7 mouse cellular contexts compared by ENCODE assay signal in the genomic region with DNA sequence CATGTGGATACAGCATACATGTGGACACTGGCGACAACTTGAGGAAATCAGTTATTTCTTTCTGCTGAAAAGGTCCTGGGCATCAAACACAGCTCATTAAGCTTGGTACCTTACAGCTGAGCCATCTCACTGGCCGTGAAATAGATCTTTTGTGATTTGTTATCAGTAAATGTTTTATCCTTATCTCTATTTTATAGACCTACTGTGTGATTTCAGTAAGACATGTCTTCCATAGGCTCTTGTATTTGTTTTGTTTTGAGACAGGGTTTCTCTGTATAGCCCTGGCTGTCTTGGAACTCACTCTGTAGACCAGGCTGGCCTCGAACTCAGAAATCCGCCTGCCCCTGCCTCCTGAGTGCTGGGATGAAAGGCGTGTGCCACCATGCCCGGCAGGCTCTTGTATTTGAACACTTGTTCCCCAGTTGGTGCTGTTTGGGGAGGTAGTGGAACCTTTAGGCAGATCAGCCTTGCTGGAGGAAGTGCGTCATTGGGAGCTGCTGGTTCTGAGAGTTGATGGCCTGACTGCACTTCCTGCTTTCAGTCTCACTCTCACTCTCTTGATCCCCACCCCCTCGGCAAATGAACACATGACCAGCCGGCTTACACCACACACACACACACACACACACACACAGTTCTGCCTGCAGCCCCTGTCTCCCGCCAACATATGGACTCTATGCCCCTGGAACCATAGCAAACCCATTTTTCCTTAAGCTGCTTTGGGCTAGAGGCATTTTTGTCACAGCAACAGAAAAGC. TPM values are rescaled to one million over a fixed set of nuclear protein-coding genes. Genes with fewer than 3 reads are reported as not detected.
A peak's percentile ranks its signal among the peaks of the same experiment; 100 is the strongest.
DNase-seq lines count a peak whose midpoint lies in the region; ATAC-seq and TF ChIP-seq lines count a peak whose summit lies in the region.

No protein-coding gene starts in this region.

- H3K27ac ChIP-seq in forebrain, embryonic 16.5 days (ENCODE audit: low read length), result no peak overlapping the region
- 0 out of 2 replicates have a peak overlapping the region, but pooled peaks have one; percentile 36 for H3K27ac ChIP-seq in liver, postnatal 0 days (ENCODE audit: low read depth)
- no peak overlapping the region for H3K27ac ChIP-seq in neural tube, embryonic 14.5 days (ENCODE audit: low read depth, low read length)

- ATAC-seq in forebrain, embryonic 16.5 days, result peak; percentile 68
- peak; percentile 98 for ATAC-seq in inflammation-experienced regulatory T-cells, adult 6 months
- peak; percentile 83 for ATAC-seq in liver, postnatal 0 days
- peak; percentile 78 for ATAC-seq in neural tube, embryonic 14.5 days (ENCODE audit: low read depth)

- no peaks in the 10 kb centered on the region for H3K27me3 ChIP-seq in forebrain, embryonic 16.5 days (replicated peaks; ENCODE audit: control insufficient read depth, insufficient read depth, low read length)
- no peaks in the 10 kb centered on the region for H3K27me3 ChIP-seq in liver, postnatal 0 days (ENCODE audit: insufficient read depth, low read length)
- H3K27me3 ChIP-seq in neural tube, embryonic 14.5 days (ENCODE audit: control insufficient read depth, insufficient read depth, low read length), result no peaks in the 10 kb centered on the region

- H3K4me1 ChIP-seq in forebrain, embryonic 16.5 days (replicated peaks; ENCODE audit: control insufficient read depth, insufficient read depth, low read length), result peaks cover 9% of the 10 kb centered on the region
- H3K4me1 ChIP-seq in liver, postnatal 0 days (ENCODE audit: insufficient read depth), result peaks cover 5% of the 10 kb centered on the region
- H3K4me1 ChIP-seq in neural tube, embryonic 14.5 days (ENCODE audit: control insufficient read depth, insufficient read depth, low read length), result no peaks in the 10 kb centered on the region

- H3K4me3 ChIP-seq in forebrain, embryonic 16.5 days (replicated peaks; ENCODE audit: low read length), result peak overlapping the region; percentile 46
- H3K4me3 ChIP-seq in liver, postnatal 0 days (ENCODE audit: low read depth, low read length), result peak overlapping the region; percentile 41
- peak overlapping the region; percentile 33 for H3K4me3 ChIP-seq in neural tube, embryonic 14.5 days (ENCODE audit: low read depth, low read length)

- WGBS in forebrain, embryonic 16.5 days, result 55% methylated on average over 10 of the region's 10 CpGs
- WGBS in liver, postnatal 0 days (ENCODE audit: insufficient replicate concordance), result 41% methylated on average over 10 of the region's 10 CpGs
- WGBS in neural tube, embryonic 14.5 days, result 55% methylated on average over 10 of the region's 10 CpGs

- no peak for TF ChIP-seq CTCF in liver, postnatal 0 days (IDR thresholded peaks at IDR 0.05; ENCODE audit: low read depth)

- H3K9ac ChIP-seq in forebrain, embryonic 16.5 days (replicated peaks; ENCODE audit: low read depth, low read length), result peak overlapping the region; percentile 50; the same call in 1 of the 2 replicates
- H3K9ac ChIP-seq in liver, postnatal 0 days (replicated peaks), result no peak overlapping the region
- H3K9ac ChIP-seq in neural tube, embryonic 14.5 days (replicated peaks; ENCODE audit: low read depth, low read length), result no peak overlapping the region; the same call in 1 of the 2 replicates

- peak; percentile 71 to 79 for DNase-seq in CD8-positive naive resting alpha-beta T cell, adult 2 months (ENCODE audit: low read depth in 2 of 2, low spot score in 2 of 2)
- DNase-seq in MN1 (ENCODE audit: low spot score), result peak; percentile 72
- DNase-seq in liver, postnatal 0 days, result peak; percentile 74
- DNase-seq in urinary bladder, adult 2 months (ENCODE audit: low spot score), result no peak

- H3K4me2 ChIP-seq in forebrain, embryonic 16.5 days (ENCODE audit: low read length), result peak overlapping the region; percentile 66
- H3K4me2 ChIP-seq in liver, postnatal 0 days (ENCODE audit: low read depth, low read length), result peak overlapping the region; percentile 71
- H3K4me2 ChIP-seq in neural tube, embryonic 14.5 days (ENCODE audit: low read depth, low read length), result peak overlapping the region; percentile 56

- H3K36me3 ChIP-seq in forebrain, embryonic 16.5 days (ENCODE audit: control insufficient read depth, insufficient read depth), result no peaks in the 10 kb centered on the region
- no peaks in the 10 kb centered on the region for H3K36me3 ChIP-seq in liver, postnatal 0 days (replicated peaks; ENCODE audit: insufficient read depth, low read length)
- H3K36me3 ChIP-seq in neural tube, embryonic 14.5 days (ENCODE audit: control insufficient read depth, insufficient read depth, low read length), result no peaks in the 10 kb centered on the region

- TF ChIP-seq EP300 in liver, postnatal 0 days (IDR thresholded peaks at IDR 0.05; ENCODE audit: low read depth), result no peak

- no peaks in the 10 kb centered on the region for H3K9me3 ChIP-seq in forebrain, embryonic 16.5 days (ENCODE audit: control insufficient read depth, low read length)
- no peaks in the 10 kb centered on the region for H3K9me3 ChIP-seq in liver, postnatal 0 days (ENCODE audit: low read length)
- H3K9me3 ChIP-seq in neural tube, embryonic 14.5 days (ENCODE audit: control insufficient read depth, low read length), result no peaks in the 10 kb centered on the region

RNA-seq across cellular contexts. Expression of a gene that starts 12.5 kb away (rescaled TPM):
- 451 and 473 TPM in 2 replicates for polyA plus RNA-seq in forebrain, embryonic 16.5 days (2015; fragmentation: Nextera tagmentation; extraction: Ambion mirVana)
- 1,000 to 10,000 TPM; 1,163 to 1,603 (median 1,351) TPM for polyA plus RNA-seq in inflammation-experienced regulatory T-cells, adult 6 months (2017; shearing (Covaris generic))
- polyA plus RNA-seq in liver, postnatal 0 days (2015; fragmentation: Nextera tagmentation; extraction: Ambion mirVana), result 397 and 398 TPM in 2 replicates
- 400 and 442 TPM in 2 replicates for polyA plus RNA-seq in neural tube, embryonic 14.5 days (2014; fragmentation: Nextera tagmentation; extraction: Ambion mirVana)
- 1,217 and 1,275 TPM in 2 replicates for polyA plus RNA-seq in urinary bladder, adult 2 months (2012; rRNA removed)

RNA-seq across cellular contexts. Expression of a gene that starts 29.5 kb away (rescaled TPM):
- 7.2 and 7.6 TPM in 2 replicates for polyA plus RNA-seq in forebrain, embryonic 16.5 days (2015; fragmentation: Nextera tagmentation; extraction: Ambion mirVana)
- 1 to 10 TPM; 2.5 to 4.6 (median 3.3) TPM for polyA plus RNA-seq in inflammation-experienced regulatory T-cells, adult 6 months (2017; shearing (Covaris generic))
- polyA plus RNA-seq in liver, postnatal 0 days (2015; fragmentation: Nextera tagmentation; extraction: Ambion mirVana), result 2.2 and 2.3 TPM in 2 replicates
- 5.1 and 5.6 TPM in 2 replicates for polyA plus RNA-seq in neural tube, embryonic 14.5 days (2014; fragmentation: Nextera tagmentation; extraction: Ambion mirVana)
- polyA plus RNA-seq in urinary bladder, adult 2 months (2012; rRNA removed), result 34.8 and 37.5 TPM in 2 replicates

RNA-seq across cellular contexts. Expression of a gene that starts 38.3 kb away (rescaled TPM):
- polyA plus RNA-seq in forebrain, embryonic 16.5 days (2015; fragmentation: Nextera tagmentation; extraction: Ambion mirVana), result 1.4 and 2.0 TPM in 2 replicates
- 1 to 10 TPM in 2 of 3 experiments, under 1 TPM in 1; 0.58 to 2.1 (median 1.1) TPM for polyA plus RNA-seq in inflammation-experienced regulatory T-cells, adult 6 months (2017; shearing (Covaris generic))
- 0.48 and 0.52 TPM in 2 replicates for polyA plus RNA-seq in liver, postnatal 0 days (2015; fragmentation: Nextera tagmentation; extraction: Ambion mirVana)
- polyA plus RNA-seq in neural tube, embryonic 14.5 days (2014; fragmentation: Nextera tagmentation; extraction: Ambion mirVana), result 1.5 and 2.0 TPM in 2 replicates
- 14.9 and 16.1 TPM in 2 replicates for polyA plus RNA-seq in urinary bladder, adult 2 months (2012; rRNA removed)

RNA-seq across cellular contexts. Expression of a gene that starts 38.8 kb away (rescaled TPM):
- polyA plus RNA-seq in forebrain, embryonic 16.5 days (2015; fragmentation: Nextera tagmentation; extraction: Ambion mirVana), result 2.8 and 3.9 TPM in 2 replicates
- polyA plus RNA-seq in inflammation-experienced regulatory T-cells, adult 6 months (2017; shearing (Covaris generic)), result 1 to 10 TPM; 1.3 to 2.8 (median 2.5) TPM
- polyA plus RNA-seq in liver, postnatal 0 days (2015; fragmentation: Nextera tagmentation; extraction: Ambion mirVana), result 4.9 and 5.0 TPM in 2 replicates
- polyA plus RNA-seq in neural tube, embryonic 14.5 days (2014; fragmentation: Nextera tagmentation; extraction: Ambion mirVana), result 3.0 TPM in 2 replicates
- polyA plus RNA-seq in urinary bladder, adult 2 months (2012; rRNA removed), result 20.8 and 23.2 TPM in 2 replicates
